Mouse (Mus musculus) granulocyte monocyte progenitor cell, adult 5-6 weeks (primary cell): ENCODE results near the gene Rapgef4. TPM values are rescaled to one million over a fixed set of nuclear protein-coding genes. Genes with fewer than 3 reads are reported as not detected.
A peak's percentile ranks its signal among the peaks of the same experiment; 100 is the strongest.
"Not testable (repeated sequence)": the region's sequence is repeated elsewhere in the genome, so short reads cannot be mapped to it uniquely, and the experiment has no call there.

Source experiments
- ATAC-seq: replicated peaks from 2 replicates; pipeline ENCODE4 v1.8.0; 2016; ENCODE audit warnings: mild to moderate bottlenecking, moderate TSS enrichment, inconsistent platforms; ENCODE audit not compliant: poor library complexity, severe bottlenecking
- total RNA-seq, 2 experiments: library from RNA; stranded (forward) in 1 of 2; stranded (reverse) in 1 of 2; fragments of 200-712, 200-1000 nt in 1 of 2; fragments of >200 nt in 1 of 2; fragmentation: Nextera tagmentation in 1 of 2; gene quantifications; 2 replicates each; pipeline ENCODE4 v1.2.3; 2014 to 2017

Gene Rapgef4
- total RNA-seq, 2 experiments from 2014 or later = 2.6 to 5.3 TPM

DNA sequence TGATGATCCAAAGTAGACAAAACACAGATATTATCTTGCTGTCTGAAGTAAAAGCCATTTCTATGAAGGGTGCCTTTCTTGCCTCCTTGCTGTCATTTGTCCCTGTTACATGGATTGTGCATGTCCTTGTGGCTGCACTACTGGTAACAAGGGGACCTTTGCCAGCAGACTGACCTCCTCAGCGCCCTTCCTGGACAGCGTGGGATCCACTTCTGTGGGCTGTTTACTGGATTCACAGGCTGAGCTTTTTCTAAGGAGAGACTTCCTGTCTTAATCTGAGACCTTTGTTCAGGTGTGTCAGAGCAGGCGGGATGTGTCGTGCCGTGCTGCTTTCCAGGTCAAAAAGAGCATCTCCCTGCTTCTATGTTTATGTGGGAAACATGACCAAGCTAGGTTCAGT is 132.7 kb downstream of the Rapgef4 start:
- no peak for ATAC-seq

DNA sequence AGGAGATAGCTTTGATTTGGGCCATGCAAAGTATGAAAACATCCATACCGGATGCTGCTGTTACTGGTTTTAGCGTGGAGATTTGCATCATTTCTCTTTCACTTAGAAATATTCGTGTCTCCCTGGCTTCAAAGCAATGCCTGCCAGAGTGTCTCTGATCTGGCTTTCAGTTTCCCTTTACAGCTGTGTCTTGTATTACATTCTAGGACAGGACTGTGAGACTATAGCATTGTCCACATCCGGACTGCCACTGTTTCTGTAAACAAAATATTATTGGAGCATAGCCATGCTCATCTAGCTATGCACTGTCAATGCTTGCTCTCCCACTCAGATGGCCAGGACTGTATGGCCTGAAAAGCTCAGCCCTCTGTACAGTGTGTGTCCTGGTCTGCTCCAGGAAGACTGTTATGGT is 133.1 kb downstream of the Rapgef4 start:
- no peak for ATAC-seq

DNA sequence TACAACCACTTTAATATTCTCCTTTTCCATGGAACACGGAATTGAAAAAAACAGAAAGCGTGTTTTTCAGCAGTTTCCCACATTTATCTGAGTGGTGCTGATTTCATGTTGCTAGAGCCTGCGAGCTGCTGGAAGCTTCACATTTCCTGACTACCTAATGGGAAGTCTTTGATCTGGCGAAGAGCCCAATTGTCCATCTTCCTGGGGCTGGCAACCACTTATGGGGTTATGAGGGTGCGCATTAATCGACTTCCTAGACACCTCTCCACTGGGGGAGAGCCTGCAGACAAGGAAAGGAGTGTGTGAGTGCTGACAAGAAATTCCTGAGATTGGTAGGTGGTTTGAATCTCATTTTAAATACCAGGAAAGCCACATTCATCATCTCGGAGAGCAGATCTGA is 135.1 kb downstream of the Rapgef4 start:
- ATAC-seq = no peak

DNA sequence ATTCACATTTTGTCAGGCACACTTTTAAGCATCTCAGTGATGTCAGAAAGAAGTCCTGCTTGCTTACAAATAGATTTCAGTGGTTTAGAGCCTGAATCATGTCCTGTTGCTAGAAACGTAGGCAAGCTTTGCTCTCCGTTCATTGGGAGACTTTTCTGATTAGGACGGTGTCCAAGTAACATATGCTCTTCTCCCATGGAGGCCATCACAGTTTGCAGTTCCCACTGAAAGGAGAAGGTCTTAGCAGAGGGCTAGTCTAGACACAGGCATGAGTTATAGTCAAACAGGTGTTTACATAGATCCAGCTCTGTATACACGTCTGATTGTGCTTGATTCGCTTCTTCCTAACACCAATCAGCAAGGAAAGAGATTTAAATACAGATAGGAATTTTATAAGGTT is 135.7 kb downstream of the Rapgef4 start:
- no peak for ATAC-seq

DNA sequence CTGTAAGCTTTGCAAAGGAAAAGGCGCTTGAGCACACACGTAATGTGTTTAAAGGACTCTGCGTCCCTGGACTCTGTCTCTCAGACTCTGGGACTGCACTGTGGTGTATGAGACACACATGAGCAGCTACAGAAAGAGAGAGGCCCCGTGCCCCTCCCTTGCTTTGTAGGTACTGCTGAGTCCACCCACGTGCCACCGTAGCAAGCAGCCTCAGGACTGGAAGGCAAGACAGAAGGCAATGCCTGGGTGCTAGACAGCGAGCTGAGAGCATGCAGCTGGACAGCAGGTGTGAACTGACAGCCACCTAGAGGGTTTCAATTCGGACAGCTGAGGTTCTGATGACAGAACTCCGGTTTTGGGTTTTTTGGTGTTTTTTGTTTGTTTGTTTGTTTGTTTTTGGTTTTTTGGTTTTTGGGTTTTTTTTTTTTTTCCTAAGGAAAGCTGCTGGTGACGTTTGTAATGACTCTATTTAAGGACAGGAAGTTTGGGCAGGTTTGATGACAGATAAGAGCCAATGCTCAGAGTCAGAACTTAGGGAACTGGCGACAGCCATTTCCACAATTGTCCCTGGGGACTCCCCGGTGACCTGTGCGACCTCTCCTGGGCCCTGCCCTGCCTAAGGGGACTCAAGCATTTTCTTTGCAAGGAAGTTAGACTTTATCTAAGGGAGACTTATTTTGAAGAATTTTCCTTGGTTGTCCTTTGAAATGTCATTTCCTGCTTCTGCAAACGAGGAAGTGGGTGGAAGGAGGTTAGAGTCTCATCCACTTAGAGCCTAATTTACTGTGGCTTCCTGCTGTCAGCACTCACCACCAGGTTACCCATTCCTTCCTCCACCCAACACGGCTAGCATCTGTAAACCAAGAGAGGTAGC is 136.3 kb downstream of the Rapgef4 start:
- peak; percentile 80 for ATAC-seq

DNA sequence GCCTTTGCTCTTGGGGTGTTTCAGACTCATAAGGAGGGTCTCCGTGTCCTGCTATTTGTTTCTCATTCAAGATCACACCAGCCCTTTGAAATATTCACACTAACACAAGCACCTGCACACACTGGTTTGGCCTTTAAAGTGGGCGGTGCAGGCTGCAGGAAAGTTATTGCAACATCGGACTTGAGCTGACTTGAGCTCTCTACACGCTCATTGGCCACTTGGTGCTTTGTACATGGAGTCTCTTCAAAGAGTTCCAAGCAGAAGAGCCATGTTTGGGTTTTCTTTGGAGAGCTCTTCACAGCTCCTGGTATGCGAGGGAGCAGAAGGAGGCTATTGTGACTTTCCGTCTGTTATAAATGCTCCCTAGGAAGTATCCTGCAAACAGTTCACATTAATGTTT is 139.2 kb downstream of the Rapgef4 start:
- peak; percentile 55 for ATAC-seq

DNA sequence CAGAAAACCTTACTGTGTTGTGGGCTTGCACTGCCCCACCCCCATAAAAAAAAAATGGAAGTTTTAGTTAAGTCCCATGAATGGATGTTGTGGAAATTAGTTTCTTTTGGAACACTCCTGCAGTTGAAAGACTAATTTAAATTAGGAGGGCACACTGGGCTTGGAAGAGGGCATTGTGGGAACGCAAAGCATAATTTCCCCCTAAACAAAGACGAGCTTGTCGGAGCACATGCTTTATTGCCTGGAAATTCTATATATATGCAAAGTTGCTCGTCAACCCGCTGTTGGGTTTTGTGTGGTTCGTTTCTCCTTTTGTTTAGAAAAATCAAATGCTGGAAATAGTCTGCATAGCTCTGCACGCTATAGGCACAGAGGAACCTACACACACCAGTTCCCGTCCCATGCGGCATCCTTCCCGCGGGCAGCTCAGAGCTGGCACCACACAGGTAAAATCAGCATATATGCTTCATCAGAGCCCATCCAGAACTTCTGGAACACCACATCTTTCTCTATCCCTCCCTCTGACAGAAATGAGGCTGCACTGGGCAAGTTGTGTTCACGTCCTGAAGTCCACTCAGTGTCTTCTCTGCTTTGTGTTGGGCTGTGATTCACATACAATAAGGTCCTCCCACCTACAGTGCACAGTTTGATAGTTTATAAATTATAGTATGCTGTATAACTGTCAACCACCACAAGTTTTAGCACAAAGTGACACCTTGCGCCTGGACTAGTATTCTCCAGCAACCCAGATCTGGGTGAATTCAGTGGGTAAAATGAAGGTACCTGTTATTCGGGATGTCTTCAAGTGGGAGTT is 141.6 kb downstream of the Rapgef4 start:
- no peak for ATAC-seq

DNA sequence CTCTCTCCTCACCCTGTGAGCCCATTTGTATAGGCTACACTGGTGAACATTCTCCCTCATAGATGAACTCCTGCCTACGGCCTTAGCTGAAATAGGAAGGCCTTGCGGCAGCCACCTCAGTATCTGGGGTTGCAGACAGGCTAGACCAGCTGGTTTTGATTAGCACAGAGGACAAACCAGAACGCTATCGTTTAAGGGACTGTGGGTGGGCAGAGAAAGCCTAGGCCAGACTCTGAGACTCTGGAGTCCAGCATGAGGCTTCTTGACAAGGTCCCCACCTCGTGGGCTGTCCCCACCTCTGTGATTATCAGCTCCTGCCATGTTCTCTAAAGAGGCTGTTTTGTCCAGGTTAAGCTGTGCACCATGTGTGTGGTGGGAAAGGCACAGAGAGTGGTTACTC is 142.8 kb downstream of the Rapgef4 start:
- no peak for ATAC-seq

DNA sequence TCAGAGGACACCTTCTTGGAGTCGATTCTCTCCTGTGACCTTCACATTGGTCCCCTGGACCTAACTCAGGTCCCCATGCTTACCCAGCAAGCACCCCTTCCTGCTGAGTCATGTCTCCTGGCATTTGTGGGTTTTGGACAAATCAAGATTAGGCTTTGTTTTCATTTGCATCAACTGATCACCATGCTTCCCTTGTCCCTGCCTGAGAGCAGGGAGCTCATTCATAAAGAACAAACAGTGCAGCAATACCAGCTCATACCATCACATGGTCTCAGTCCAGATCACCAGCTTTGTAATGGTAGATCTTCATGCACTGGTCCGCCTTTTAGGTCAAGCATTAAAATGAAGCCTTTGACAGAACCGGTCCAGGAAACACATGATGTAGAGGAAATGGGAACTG is 144.7 kb downstream of the Rapgef4 start:
- ATAC-seq = no peak; the same call in 1 of the 2 replicates

DNA sequence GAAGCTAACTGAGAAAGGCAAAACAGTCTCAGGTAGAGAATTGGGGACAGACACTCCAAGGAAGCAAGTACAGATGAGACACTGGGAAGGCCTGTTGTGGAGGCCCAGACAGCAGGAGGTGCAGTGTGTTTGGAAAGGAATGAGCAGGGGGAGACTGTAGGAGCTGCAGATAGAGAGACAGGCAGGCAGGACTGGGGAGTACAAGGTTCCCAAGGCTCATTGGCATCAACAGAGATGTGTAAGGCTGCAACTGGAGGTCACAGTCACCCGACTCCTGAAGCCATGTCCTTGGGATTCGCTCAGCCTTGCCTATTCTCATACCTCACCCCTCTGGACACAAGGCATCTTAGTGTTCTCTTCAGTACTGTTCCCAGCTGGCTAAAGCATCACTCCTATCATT is 145.4 kb downstream of the Rapgef4 start:
- ATAC-seq = no peak

DNA sequence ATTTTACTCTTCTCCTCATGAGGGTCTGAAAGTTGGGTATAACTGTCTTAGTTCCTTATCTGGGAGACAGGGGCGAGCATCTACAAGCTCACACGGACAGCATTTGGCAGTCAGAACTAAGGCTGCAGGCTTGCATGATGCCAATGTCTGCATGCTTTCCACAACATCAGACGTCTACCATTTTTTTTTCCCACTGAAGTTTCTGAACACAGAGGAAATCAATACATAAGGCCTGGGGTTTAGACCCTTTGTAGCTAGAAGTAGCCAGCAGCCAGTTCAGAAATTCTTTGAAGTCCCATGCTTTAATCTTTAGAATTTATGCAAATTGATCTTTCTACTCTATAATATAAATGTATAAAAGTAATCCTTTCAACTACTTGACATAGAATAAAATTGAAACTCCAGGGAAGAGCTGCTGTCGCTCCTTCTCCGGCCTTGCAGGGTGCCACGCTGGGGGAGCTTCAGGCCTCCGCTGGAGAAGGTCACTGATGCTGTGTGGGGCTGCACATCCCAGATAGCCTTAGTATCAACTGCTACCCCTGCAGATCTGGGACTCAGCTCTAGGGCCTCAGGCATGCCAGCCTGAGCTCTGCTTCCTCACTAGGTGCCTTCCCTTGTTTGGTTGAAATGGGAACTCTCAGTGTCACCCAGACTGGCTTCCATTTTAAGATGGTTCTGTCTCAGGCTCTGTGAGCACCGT is 148.7 kb downstream of the Rapgef4 start:
- ATAC-seq = no peak

DNA sequence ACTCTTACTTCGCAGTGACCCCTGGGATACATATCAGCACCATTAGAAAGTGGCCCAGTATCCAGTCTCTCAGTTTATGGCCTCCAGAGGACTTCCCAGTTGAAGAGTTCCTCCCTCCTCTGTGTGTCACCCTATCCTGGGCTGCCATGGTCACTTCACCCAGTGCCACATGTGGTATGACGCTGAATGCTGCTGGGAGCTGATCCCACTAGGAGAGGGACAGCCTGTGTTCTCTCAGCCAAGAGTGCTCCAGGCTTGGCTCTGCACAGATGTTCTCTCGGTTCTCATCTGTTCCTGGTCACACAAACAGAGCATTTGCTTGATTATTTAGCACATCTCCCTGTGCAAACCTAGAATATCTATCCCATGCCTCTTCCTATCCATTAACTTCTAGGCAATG is 151.2 kb downstream of the Rapgef4 start:
- ATAC-seq = no peak

DNA sequence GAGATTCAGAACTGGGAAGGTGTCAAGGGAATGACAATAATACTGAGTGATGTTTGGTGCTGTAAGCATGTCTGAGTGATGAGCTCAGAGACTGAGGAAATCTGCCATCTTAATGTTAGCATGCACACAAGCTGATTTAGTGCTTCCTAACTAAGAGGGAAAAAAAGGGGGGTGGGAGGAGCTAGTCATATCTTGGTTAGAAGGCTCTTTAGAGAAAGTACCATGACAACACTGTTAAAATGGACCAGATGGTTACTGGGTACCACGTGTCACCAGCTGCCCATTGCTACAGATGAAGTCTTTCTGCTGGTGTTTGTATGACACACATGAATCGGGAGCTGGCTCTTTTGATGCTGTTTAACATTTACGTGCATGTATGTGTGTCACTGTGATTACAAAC is 155.0 kb downstream of the Rapgef4 start:
- ATAC-seq = no peak

DNA sequence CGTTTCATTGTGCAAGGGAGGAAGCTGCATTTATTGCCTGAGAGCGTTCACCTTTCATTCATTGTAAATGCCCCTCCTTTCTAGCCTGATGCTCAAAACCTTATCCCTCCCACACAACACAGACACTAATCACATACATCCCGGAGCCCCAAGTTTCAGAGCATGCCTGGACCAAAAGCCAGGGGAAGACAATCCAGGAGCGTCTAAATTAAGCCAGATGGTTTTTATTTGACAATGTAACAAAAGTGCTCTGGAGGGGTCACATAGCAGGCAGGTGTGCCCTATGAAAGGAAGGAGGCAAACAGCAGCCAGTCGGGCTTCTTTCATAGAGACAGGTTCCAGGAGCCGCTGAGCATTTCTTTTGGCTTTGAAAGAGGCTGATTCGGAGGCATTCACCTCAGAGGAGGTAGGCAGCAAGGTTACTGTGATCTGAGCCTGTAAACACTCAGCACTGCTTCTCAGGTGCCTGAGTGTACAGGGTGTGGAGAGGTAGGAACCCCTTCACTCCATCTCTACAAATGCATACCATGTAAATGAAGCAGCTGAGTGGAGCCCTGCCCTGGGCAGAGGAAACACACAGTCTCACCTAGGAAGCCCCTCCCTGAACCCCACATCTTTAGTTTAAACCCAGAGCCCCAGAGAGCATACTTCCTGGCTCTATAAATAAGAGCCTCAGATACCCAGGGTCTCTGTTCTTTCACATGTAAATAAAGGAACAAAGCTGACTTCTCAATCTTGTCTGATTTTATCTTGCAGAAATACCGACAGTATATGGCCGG is 155.6 kb downstream of the Rapgef4 start:
- ATAC-seq = no peak

DNA sequence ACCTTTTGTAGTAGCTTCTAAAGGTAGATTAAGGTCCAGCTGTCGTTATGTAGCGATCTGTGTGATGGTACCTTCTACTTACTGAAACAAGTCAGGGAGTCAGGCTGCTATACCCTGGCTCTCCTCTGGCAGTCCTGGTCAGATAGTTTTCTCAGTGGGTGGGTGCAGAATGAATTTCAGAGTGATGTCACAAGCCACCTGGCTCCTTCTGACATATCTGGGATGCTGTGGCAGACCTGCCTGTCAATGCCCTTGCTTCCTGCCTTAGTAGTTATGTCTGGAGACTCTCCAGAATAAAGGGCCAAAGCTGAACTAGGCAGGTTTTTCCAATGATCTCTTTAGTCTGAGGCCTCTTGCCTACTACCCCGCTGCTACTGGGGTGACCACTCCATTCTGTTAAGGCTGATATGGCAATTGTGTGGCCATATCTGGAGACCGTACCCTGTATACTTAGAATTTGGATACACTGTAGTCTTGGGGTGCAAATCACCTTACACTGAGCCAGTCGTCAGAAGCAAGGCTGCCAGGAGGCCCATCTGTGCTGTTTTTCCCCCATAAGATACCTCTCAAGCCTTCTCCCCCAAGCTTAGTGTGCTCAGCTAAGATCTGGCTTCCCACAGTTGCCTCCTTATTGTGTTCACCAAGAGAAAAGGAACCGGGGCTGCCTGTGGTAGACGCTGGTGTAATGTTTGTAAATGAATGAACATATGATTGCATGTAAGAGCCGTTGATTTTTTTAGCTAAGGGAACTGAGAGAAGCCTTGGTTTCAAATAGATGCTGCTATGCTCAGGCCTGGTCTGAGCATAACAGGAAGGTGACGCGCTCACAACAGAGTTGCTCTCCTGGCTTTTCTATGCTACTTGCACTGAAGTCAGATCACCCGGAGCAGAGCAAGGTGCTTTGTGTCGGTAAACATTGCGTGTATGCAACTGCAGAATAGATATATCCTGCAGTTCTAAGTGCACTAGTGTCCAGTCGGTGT is 159.1 kb downstream of the Rapgef4 start:
- no peak; the same call in 1 of the 2 replicates for ATAC-seq

DNA sequence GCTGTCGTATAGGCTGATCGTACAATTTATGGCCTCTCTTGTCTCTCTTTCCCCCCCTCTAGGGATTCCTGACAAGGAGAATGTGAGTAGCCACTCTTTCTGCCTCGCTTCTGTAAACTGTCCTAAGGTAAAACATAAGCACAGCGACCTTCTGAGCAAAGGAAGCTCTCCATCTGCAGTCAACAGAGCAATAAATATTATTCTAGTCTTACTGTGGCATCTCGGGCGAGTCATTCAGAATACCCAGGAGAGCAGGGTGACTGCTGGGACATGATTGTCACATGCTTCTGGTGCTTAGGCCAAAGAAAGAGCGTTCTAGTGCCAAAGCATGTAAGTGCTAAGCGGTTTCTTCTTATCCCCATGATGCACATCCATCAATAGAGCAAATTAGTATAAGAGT is 160.1 kb downstream of the Rapgef4 start:
- ATAC-seq = no peak

DNA sequence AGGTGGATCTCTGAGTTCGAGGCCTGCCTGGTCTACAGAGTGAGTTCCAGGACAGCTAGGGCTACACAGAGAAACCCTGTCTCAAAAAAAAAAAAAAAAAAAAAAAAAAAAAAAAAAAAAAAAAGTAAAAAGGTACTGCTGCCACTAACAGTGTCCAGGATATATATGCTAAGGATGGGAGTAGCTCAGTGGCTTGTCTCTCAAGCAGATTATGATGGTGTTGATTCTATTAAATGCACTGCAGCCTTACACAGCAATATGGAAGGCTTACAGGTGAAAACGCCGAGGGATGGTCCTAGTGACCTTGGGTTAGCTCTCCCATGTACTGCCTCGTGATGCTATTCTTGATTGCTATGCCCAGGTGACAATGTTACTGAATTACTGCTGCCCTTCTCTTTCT is 160.7 kb downstream of the Rapgef4 start:
- not testable (repeated sequence) for ATAC-seq

DNA sequence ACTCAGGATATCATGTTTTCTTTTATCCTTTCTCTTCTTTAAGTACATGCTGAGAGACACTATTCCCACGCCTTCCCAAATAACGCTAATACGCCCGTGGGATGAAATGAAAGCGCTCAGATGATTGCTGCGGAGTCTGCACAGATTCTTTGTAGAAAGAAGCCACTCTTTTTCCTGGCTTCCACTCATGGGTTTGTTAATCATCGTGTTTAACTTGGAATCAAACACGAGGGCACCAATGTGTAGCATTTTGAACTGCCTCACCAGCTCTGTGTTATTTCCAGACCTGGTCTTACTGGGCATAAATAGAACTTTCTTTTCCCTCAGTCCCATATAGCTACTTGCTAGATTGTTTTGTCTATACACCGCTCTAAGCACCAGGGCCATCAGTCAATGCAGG is 162.4 kb downstream of the Rapgef4 start:
- no peak for ATAC-seq
